Mouse (Mus musculus): ENCODE measurements at regions not wholly inside any gene's neighbourhood (a gene's known extent, or its start where the extent isn't known, plus 50 kb on each side); places are given as distances from the start of the nearest gene placed in this dataset.

- 86% methylated on average over 8 of the region's 8 CpGs for WGBS
- no peak overlapping the region for H3K27ac ChIP-seq
- H3K4me1 ChIP-seq, result no peaks in the 10 kb centered on the region
- H3K9me3 ChIP-seq (replicated peaks), result no peaks in the 10 kb centered on the region
- no peak overlapping the region for H3K4me2 ChIP-seq
- H3K27me3 ChIP-seq, result no peaks in the 10 kb centered on the region
- no peak overlapping the region for H3K4me3 ChIP-seq (replicated peaks)
- no peak for ATAC-seq (replicated peaks; ENCODE audit: low FRiP score)
- no peak overlapping the region for H3K9ac ChIP-seq
- H3K36me3 ChIP-seq, result no peaks in the 10 kb centered on the region
These were observed 145.4 kb downstream of the Rsl24d1 start for GRCm38 (mm10) chr9:73258640-73259039.

GRCm38 (mm10) chr9:73262711-73263110, 149.5 kb downstream of the Rsl24d1 start:
- Histone ChIP-seq H3K9ac (no peak overlapping the region), H3K27ac (no peak overlapping the region), H3K36me3 (no peaks in the 10 kb centered on the region), H3K9me3 (replicated peaks) (no peaks in the 10 kb centered on the region), H3K27me3 (no peaks in the 10 kb centered on the region), H3K4me3 (replicated peaks) (no peak overlapping the region), H3K4me2 (no peak overlapping the region), H3K4me1 (no peaks in the 10 kb centered on the region)
- no peak for ATAC-seq (replicated peaks; ENCODE audit: low FRiP score)
- WGBS, result 44% methylated on average over 5 of the region's 5 CpGs

GRCm38 (mm10) chr9:73270249-73270648, 157.0 kb downstream of the Rsl24d1 start:
- no peak for ATAC-seq (replicated peaks; ENCODE audit: low FRiP score)
- Histone ChIP-seq H3K27me3 (no peaks in the 10 kb centered on the region), H3K9me3 (replicated peaks) (no peaks in the 10 kb centered on the region), H3K4me2 (no peak overlapping the region), H3K27ac (no peak overlapping the region), H3K4me3 (replicated peaks) (no peak overlapping the region), H3K36me3 (no peaks in the 10 kb centered on the region), H3K9ac (no peak overlapping the region), H3K4me1 (no peaks in the 10 kb centered on the region)
- 80% methylated on average over 5 of the region's 5 CpGs for WGBS

GRCm38 (mm10) chr9:73272614-73273013, 159.4 kb downstream of the Rsl24d1 start:
- Histone ChIP-seq H3K27me3 (no peaks in the 10 kb centered on the region), H3K36me3 (no peaks in the 10 kb centered on the region), H3K4me3 (replicated peaks) (no peak overlapping the region), H3K27ac (no peak overlapping the region), H3K9ac (no peak overlapping the region), H3K4me1 (no peaks in the 10 kb centered on the region), H3K9me3 (replicated peaks) (no peaks in the 10 kb centered on the region), H3K4me2 (no peak overlapping the region)
- 76% methylated on average over 2 of the region's 2 CpGs for WGBS
- no peak for ATAC-seq (replicated peaks; ENCODE audit: low FRiP score)

GRCm38 (mm10) chr9:73273681-73274080, 160.5 kb downstream of the Rsl24d1 start:
- no peak for ATAC-seq (replicated peaks; ENCODE audit: low FRiP score)
- Histone ChIP-seq H3K36me3 (no peaks in the 10 kb centered on the region), H3K9ac (no peak overlapping the region), H3K4me2 (no peak overlapping the region), H3K4me3 (replicated peaks) (no peak overlapping the region), H3K9me3 (replicated peaks) (no peaks in the 10 kb centered on the region), H3K27me3 (no peaks in the 10 kb centered on the region), H3K27ac (no peak overlapping the region), H3K4me1 (no peaks in the 10 kb centered on the region)
- WGBS, result 77% methylated on average over 4 of the region's 4 CpGs

GRCm38 (mm10) chr9:73275671-73276070, 162.4 kb downstream of the Rsl24d1 start:
- Histone ChIP-seq H3K4me3 (replicated peaks) (no peak overlapping the region), H3K36me3 (no peaks in the 10 kb centered on the region), H3K4me2 (no peak overlapping the region), H3K9me3 (replicated peaks) (no peaks in the 10 kb centered on the region), H3K9ac (no peak overlapping the region), H3K27ac (no peak overlapping the region), H3K27me3 (no peaks in the 10 kb centered on the region), H3K4me1 (no peaks in the 10 kb centered on the region)
- 76% methylated on average over 2 of the region's 2 CpGs for WGBS
- no peak for ATAC-seq (replicated peaks; ENCODE audit: low FRiP score)

GRCm38 (mm10) chr9:73295287-73295686, 182.1 kb downstream of the Rsl24d1 start:
- ATAC-seq (replicated peaks; ENCODE audit: low FRiP score), result no peak
- Histone ChIP-seq H3K9ac (no peak overlapping the region), H3K36me3 (no peaks in the 10 kb centered on the region), H3K9me3 (replicated peaks) (no peaks in the 10 kb centered on the region), H3K4me1 (no peaks in the 10 kb centered on the region), H3K27ac (no peak overlapping the region), H3K27me3 (no peaks in the 10 kb centered on the region), H3K4me2 (no peak overlapping the region), H3K4me3 (replicated peaks) (no peak overlapping the region)
- WGBS, result 86% methylated on average over 6 of the region's 6 CpGs

- Histone ChIP-seq H3K9me3 (replicated peaks) (no peaks in the 10 kb centered on the region), H3K36me3 (no peaks in the 10 kb centered on the region), H3K27ac (no peak overlapping the region), H3K4me1 (no peaks in the 10 kb centered on the region), H3K4me2 (no peak overlapping the region), H3K4me3 (replicated peaks) (no peak overlapping the region), H3K9ac (no peak overlapping the region), H3K27me3 (no peaks in the 10 kb centered on the region)
- WGBS, result 87% methylated on average over 5 of the region's 5 CpGs
- ATAC-seq (replicated peaks; ENCODE audit: low FRiP score), result no peak
These were observed 189.1 kb downstream of the Rsl24d1 start for GRCm38 (mm10) chr9:73302156-73302918.

GRCm38 (mm10) chr9:73317048-73317447, 203.8 kb downstream of the Rsl24d1 start:
- Histone ChIP-seq H3K27ac (no peak overlapping the region), H3K4me3 (replicated peaks) (no peak overlapping the region), H3K4me2 (no peak overlapping the region), H3K27me3 (no peaks in the 10 kb centered on the region), H3K9ac (no peak overlapping the region), H3K4me1 (no peaks in the 10 kb centered on the region), H3K9me3 (replicated peaks) (no peaks in the 10 kb centered on the region), H3K36me3 (no peaks in the 10 kb centered on the region)
- 73% methylated on average over 1 of the region's 1 CpGs for WGBS
- no peak for ATAC-seq (replicated peaks; ENCODE audit: low FRiP score)

- no peak overlapping the region for H3K4me2 ChIP-seq
- ATAC-seq (replicated peaks; ENCODE audit: low FRiP score), result no peak
- no peak overlapping the region for H3K9ac ChIP-seq
- no peaks in the 10 kb centered on the region for H3K9me3 ChIP-seq (replicated peaks)
- 55% methylated on average over 2 of the region's 2 CpGs for WGBS
- no peak overlapping the region for H3K27ac ChIP-seq
- H3K27me3 ChIP-seq, result no peaks in the 10 kb centered on the region
- no peak overlapping the region for H3K4me3 ChIP-seq (replicated peaks)
- H3K4me1 ChIP-seq, result no peaks in the 10 kb centered on the region
- no peaks in the 10 kb centered on the region for H3K36me3 ChIP-seq
These were observed 206.6 kb downstream of the Rsl24d1 start for GRCm38 (mm10) chr9:73319704-73320307.

GRCm38 (mm10) chr9:73331066-73331465, 217.8 kb downstream of the Rsl24d1 start:
- H3K4me1 ChIP-seq, result no peaks in the 10 kb centered on the region
- no peaks in the 10 kb centered on the region for H3K9me3 ChIP-seq (replicated peaks)
- no peak overlapping the region for H3K4me2 ChIP-seq
- no peak overlapping the region for H3K9ac ChIP-seq
- H3K27me3 ChIP-seq, result no peaks in the 10 kb centered on the region
- no peak overlapping the region for H3K4me3 ChIP-seq (replicated peaks)
- ATAC-seq (replicated peaks; ENCODE audit: low FRiP score), result no peak
- no peak overlapping the region for H3K27ac ChIP-seq
- no peaks in the 10 kb centered on the region for H3K36me3 ChIP-seq

- no peak for ATAC-seq (replicated peaks; ENCODE audit: low FRiP score)
- WGBS, result 58% methylated on average over 5 of the region's 5 CpGs
These were observed 222.8 kb downstream of the Rsl24d1 start for GRCm38 (mm10) chr9:73336039-73336438.

More at GRCm38 (mm10) chr9:73336039-73336438, 222.8 kb downstream of the Rsl24d1 start:
- no peaks in the 10 kb centered on the region for H3K4me1 ChIP-seq
- H3K27ac ChIP-seq, result no peak overlapping the region
- H3K9me3 ChIP-seq (replicated peaks), result no peaks in the 10 kb centered on the region
- H3K9ac ChIP-seq, result no peak overlapping the region
- H3K4me3 ChIP-seq (replicated peaks), result no peak overlapping the region
- no peaks in the 10 kb centered on the region for H3K27me3 ChIP-seq
- no peaks in the 10 kb centered on the region for H3K36me3 ChIP-seq
- H3K4me2 ChIP-seq, result no peak overlapping the region

Measured in kidney, embryonic 15.5 days (tissue).